Mouse (Mus musculus): Measurements from ENCODE around the gene Ltbp4.

- no peak for TF ChIP-seq TAL1 (IDR thresholded peaks at IDR 0.05; ENCODE audit: low read length)
- TF ChIP-seq GATA1 (IDR thresholded peaks at IDR 0.05; ENCODE audit: low read length) = no peak
These were observed 4.1 kb downstream of the Ltbp4 start for GRCm38 (mm10) chr7:27333316-27333941.

Data from erythroblast, embryonic 14.5 days (primary cell).